Mouse (Mus musculus) adrenal gland, adult 10 weeks (tissue): ENCODE data around the gene Kif14. TPM values are rescaled to one million over a fixed set of nuclear protein-coding genes. Genes with fewer than 3 reads are reported as not detected.

Source experiments
- polyA plus RNA-seq: library from polyadenylated mRNA; stranded (reverse); fragments of 350-450 nt; fragmentation: Illumina TruSeq; extraction: RNeasy Lipid Tissue Mini Kit (QIAGEN cat#74804); gene quantifications from one replicate; pipeline ENCODE4 v1.2.3, GENCODE M21; 2014; ENCODE audit warnings: low read depth, low replicate concordance

Gene Kif14
- polyA plus RNA-seq, result 0.76 TPM

GRCm38 (mm10) chr1:136466143-136466811 lies at the start of gene Kif14:
Gene Kif14 (plus strand): TSS chr1:136466343.

Other genes starting within 250 kb of the Kif14 start
- not detected for gene Inava, start 232.1 kb upstream of the Kif14 start, polyA plus RNA-seq
- not detected for gene Gpr25, start 205.5 kb upstream of the Kif14 start, polyA plus RNA-seq
- gene Camsap2, start 120.2 kb upstream of the Kif14 start, polyA plus RNA-seq, result 84.3 TPM
- 4.7 TPM for gene Ddx59, start 51.1 kb upstream of the Kif14 start, polyA plus RNA-seq
- gene Zfp281, start 158.6 kb downstream of the Kif14 start, polyA plus RNA-seq, result 51.8 TPM